Mouse (Mus musculus) forebrain, embryonic 11.5 days (tissue): Measurements from ENCODE around the gene Lasp1. TPM values are rescaled to one million over a fixed set of nuclear protein-coding genes. Genes with fewer than 3 reads are reported as not detected.
A peak's percentile ranks its signal among the peaks of the same experiment; 100 is the strongest.

Experiments
- ATAC-seq: fragments of 200-750 bp; cut with Nextera tagmentation; replicated peaks from 2 replicates; pipeline ENCODE4 v1.8.0; 2017; ENCODE audit warnings: moderate TSS enrichment; ENCODE audit not compliant: low FRiP score
- DNase-seq: peaks from one replicate; pipeline ENCODE4 v3.0.0-alpha.2; 2017; ENCODE audit warnings: low spot score
- H3K27ac ChIP-seq: fragments of 300-500 bp; sonication (generic); 2 replicates; pipeline ENCODE4 v1.5.1; 2014; ENCODE audit warnings: low read depth, low read length
- H3K27me3 ChIP-seq: fragments of 300-500 bp; sonication (generic); 2 replicates; pipeline ENCODE4 v1.6.1; 2014; ENCODE audit warnings: mild to moderate bottlenecking, low read length, mixed read lengths; ENCODE audit not compliant: control insufficient read depth, insufficient read depth
- H3K36me3 ChIP-seq: fragments of 300-500 bp; sonication (generic); 2 replicates; pipeline ENCODE4 v1.6.1; 2014; ENCODE audit warnings: mild to moderate bottlenecking, low read length, moderate library complexity, mixed read lengths; ENCODE audit not compliant: control insufficient read depth, insufficient read depth
- H3K4me1 ChIP-seq: fragments of 300-500 bp; sonication (generic); replicated peaks from 2 replicates; pipeline ENCODE4 v1.6.1; 2014; ENCODE audit warnings: low read length, mixed read lengths; ENCODE audit not compliant: control insufficient read depth, insufficient read depth
- H3K4me2 ChIP-seq: fragments of 300-500 bp; sonication (generic); 2 replicates; pipeline ENCODE4 v1.6.1; 2014; ENCODE audit warnings: low read depth, mild to moderate bottlenecking, low read length, moderate library complexity, mixed read lengths; ENCODE audit not compliant: severe bottlenecking
- H3K4me3 ChIP-seq: fragments of 300-500 bp; sonication (generic); 2 replicates; pipeline ENCODE4 v1.5.1; 2014; ENCODE audit warnings: low read depth, low read length
- H3K9ac ChIP-seq: fragments of 300-500 bp; sonication (generic); 2 replicates; pipeline ENCODE4 v1.6.1; 2014; ENCODE audit warnings: low read length
- H3K9me3 ChIP-seq: fragments of 300-500 bp; sonication (generic); 2 replicates; pipeline ENCODE4 v1.6.1; 2016; ENCODE audit warnings: low read length, mixed read lengths; ENCODE audit not compliant: control insufficient read depth
- WGBS: fragments of 180-500 bp; shearing (Covaris S2); extraction: QIAGEN DNeasy Blood & Tissue Kit; methylation state at CpG from one replicate; pipeline ENCODE4 v1.1.7; 2014; 5-methylcytosine and 5-hydroxymethylcytosine counted together
- polyA plus RNA-seq: library from polyadenylated mRNA; unstranded; fragments of >200 nt; fragmentation: Nextera tagmentation; extraction: Ambion mirVana; gene quantifications from 2 replicates; pipeline ENCODE4 v1.2.1, GENCODE M21; 2014

The Lasp1 gene
- polyA plus RNA-seq, 1 experiment from 2014 or later: 77.6 TPM

DNA sequence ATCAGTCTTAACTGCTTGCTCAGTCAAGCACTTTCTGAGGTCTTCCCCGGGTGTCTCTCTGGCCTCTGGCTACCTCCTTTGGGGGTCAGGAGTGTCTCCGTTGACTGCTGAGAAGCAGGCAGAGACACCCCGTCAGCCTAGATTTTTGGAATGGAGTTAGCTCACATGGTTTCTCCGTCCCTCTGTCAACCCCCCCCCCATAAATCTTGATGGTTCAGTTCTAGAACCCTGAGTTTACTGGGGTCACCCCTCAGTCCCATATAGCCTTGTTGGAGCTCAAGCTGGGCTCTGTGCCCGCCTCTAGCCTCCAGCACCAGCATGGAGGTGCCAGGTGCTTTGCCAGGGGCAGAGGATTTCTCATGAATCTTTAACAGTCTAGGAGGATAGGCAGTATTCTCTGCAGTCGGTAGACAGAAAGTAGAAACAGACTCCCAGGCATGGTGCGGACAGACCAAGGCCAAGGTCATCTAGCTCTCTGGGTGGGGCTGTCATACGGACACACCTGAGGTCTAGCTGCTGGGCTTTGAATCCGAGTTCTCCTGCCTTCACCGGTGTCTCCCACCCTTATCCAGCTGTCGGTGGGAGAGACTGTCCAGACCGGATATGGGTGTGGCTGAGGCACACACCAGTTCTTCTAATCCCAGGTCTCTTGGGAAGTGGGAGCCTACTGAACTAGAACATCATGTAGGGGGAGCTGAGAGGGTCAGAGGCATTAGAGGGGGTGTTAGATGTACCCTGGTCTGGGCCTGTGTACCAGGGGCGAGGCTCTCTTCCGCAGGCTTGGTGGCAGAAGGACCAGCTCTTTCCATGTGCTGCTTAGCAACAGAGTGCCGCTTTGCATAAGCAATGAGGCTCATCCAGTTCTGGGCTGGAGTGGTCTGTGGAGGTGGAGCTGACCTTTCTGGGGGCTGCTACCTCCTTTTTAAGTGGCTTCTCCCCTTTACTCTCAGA, 7.1 kb downstream of the Lasp1 start:
- Histone ChIP-seq H3K4me3 (no peak overlapping the region), H3K4me2 (peak overlapping the region; percentile 24; the same call in 1 of the 2 replicates), H3K36me3 (no peaks in the 10 kb centered on the region), H3K27ac (peak overlapping the region; percentile 62), H3K27me3 (no peaks in the 10 kb centered on the region), H3K9me3 (no peaks in the 10 kb centered on the region), H3K4me1 (peaks cover 44% of the 10 kb centered on the region), H3K9ac (no peak overlapping the region; the same call in 1 of the 2 replicates)
- DNase-seq (no peak), ATAC-seq (0 out of 2 replicates have a peak, but pooled peaks have one; percentile 42)
- 55% methylated on average over 15 of the region's 15 CpGs for WGBS

DNA sequence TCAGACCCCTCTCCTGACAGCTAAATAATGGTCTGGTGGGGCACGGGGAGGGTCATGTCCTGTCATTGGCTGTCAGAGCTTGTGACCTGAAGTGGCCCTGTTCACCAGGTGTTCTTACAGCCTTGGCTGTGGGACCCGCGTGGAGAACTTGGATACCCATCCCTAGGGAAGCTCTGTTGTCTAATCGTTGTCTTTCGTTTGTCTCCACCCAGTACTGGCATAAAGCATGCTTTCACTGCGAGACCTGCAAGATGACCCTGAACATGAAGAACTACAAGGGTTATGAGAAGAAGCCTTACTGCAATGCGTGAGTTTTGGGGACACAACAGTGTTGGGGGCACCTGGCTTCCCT, 7.8 kb downstream of the Lasp1 start:
- no peaks in the 10 kb centered on the region for H3K9me3 ChIP-seq
- H3K9ac ChIP-seq: no peak overlapping the region
- DNase-seq (no peak), ATAC-seq (no peak)
- no peak overlapping the region for H3K27ac ChIP-seq
- H3K4me1 ChIP-seq: peaks cover 46% of the 10 kb centered on the region
- no peaks in the 10 kb centered on the region for H3K27me3 ChIP-seq
- no peak overlapping the region for H3K4me3 ChIP-seq
- H3K36me3 ChIP-seq: no peaks in the 10 kb centered on the region
- H3K4me2 ChIP-seq: no peak overlapping the region
- 77% methylated on average over 7 of the region's 7 CpGs for WGBS

DNA sequence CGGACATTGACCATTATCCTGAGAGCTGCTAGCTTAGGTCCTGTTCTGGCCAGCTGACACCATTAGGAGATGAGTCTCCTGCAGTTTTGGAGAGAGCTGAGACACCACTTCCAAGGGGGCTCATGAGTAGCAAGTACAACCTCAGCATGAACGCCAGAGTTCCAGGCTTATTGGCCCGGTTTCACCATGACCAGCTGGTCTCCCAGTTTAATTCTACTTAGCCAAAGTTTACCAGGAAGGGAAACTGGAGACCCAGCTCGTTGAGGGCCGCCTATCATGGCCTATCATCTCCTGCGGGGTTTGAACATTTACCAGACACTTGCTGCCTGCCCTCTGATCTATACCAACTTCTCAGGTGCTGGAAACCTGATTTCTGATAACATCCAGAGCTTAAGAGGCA, 8.8 kb downstream of the Lasp1 start:
- WGBS: 41% methylated on average over 6 of the region's 6 CpGs
- Histone ChIP-seq H3K27ac (peak overlapping the region; percentile 42; the same call in 1 of the 2 replicates), H3K4me1 (peaks cover 52% of the 10 kb centered on the region), H3K4me2 (no peak overlapping the region), H3K4me3 (no peak overlapping the region), H3K9ac (no peak overlapping the region), H3K9me3 (no peaks in the 10 kb centered on the region), H3K27me3 (no peaks in the 10 kb centered on the region), H3K36me3 (no peaks in the 10 kb centered on the region)
- no peak for ATAC-seq
- DNase-seq: no peak

DNA sequence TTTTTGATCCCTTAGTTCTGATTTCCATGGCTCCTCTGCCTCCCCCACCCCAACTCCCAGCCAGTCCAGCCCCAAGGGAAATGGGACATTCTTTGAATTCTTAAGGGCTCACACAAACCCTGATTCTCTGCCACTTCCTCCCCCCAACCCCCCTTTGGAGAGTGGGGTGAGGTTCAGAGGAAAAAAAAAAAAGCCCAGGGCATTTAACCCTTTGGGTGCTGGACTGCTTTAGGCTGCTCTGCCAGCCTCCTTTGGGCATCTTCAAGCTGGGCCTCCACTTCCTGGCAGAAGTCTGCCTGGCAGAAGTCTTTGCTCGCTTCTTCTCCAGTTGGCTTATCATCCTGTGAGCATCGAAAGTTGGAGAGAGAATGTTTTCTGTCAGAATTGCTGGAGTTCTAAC, 9.3 kb downstream of the Lasp1 start:
- no peaks in the 10 kb centered on the region for H3K27me3 ChIP-seq
- ATAC-seq: no peak
- WGBS: 64% methylated on average over 2 of the region's 2 CpGs
- H3K9ac ChIP-seq: no peak overlapping the region
- H3K4me1 ChIP-seq: peaks cover 56% of the 10 kb centered on the region
- H3K9me3 ChIP-seq: no peaks in the 10 kb centered on the region
- no peak overlapping the region for H3K4me2 ChIP-seq
- DNase-seq: no peak
- no peak overlapping the region; the same call in 1 of the 2 replicates for H3K27ac ChIP-seq
- H3K4me3 ChIP-seq: no peak overlapping the region
- no peaks in the 10 kb centered on the region for H3K36me3 ChIP-seq

DNA sequence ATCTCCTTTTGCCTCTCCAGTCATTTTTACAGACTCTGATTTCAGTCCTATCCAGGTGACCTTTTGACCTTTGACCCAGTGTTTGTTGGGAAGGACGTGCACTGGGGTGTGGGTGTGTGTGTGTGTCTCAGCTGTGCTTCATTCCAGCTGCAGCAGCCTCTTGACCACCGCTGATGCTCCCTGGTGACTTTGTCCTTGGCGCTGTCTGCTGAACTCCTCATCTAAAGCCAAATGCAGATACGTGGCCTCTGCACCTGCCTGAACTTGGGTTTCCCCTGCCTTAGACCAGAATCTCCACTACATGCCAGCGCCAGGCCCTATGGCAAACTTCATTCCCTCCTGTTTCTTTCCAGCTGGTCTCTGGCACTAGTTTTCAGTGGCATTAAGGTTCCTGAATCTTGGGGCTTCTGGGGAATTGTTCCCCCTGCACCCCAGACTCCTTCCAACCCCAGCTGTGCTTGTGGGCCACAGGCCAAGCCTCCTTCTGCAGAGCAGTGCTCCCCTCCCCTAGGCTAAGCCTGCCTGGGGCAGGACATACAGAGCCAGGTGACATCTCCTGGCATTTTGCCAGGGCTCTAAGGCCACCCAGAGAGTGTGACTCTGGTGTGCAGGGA, 9.9 kb downstream of the Lasp1 start:
- Histone ChIP-seq H3K27me3 (no peaks in the 10 kb centered on the region), H3K27ac (no peak overlapping the region), H3K4me1 (peaks cover 61% of the 10 kb centered on the region), H3K36me3 (no peaks in the 10 kb centered on the region), H3K4me3 (no peak overlapping the region), H3K9me3 (no peaks in the 10 kb centered on the region), H3K9ac (no peak overlapping the region), H3K4me2 (no peak overlapping the region)
- DNase-seq: no peak
- 53% methylated on average over 5 of the region's 5 CpGs for WGBS
- no peak for ATAC-seq

DNA sequence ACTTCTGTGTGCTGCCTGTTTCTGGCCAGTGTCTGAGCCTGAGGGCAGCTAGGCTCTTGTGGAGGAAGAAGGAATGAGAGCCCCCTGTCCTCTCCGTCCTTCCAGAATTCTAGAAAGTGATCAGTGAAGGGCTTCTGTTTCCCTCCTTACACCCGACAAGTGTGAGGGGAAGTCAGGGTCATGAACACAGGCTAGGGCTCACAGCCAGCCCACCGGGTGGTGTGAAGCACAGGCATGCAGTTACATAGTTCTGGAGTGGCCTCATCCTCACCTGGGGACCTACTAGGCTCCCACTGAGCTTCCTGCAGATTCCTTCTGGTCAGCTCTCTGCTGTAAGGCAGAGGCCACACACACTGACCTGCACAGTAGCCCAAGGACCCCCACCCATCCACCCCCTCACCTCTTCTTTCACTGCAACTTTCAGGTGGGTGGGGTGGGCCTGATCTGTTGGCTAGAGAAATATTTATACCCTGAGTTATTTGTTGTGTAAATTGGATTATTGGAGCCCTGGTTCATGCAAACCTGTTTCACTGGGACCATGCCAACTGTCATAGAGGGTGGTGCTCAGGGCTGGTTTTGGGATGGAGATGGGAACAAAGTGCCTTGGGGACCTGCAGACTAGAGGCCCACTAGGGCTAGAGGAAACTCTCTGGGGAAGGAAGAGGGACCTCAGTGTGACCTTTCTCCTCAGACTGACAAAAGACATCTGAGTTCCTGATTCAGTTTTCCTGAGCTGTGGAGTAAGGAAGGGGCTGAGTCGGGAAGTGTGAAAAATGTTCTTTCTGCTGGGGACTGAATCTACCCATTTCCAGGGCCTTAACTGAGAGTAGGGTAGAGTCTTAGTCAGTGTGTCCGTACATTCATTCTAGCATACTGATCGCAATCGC, 10.7 kb downstream of the Lasp1 start:
- Histone ChIP-seq H3K27ac (no peak overlapping the region; the same call in 1 of the 2 replicates), H3K4me2 (no peak overlapping the region), H3K36me3 (no peaks in the 10 kb centered on the region), H3K4me3 (no peak overlapping the region), H3K27me3 (no peaks in the 10 kb centered on the region), H3K9ac (no peak overlapping the region), H3K4me1 (peaks cover 63% of the 10 kb centered on the region), H3K9me3 (no peaks in the 10 kb centered on the region)
- no peak for DNase-seq
- ATAC-seq: no peak
- 73% methylated on average over 7 of the region's 7 CpGs for WGBS

DNA sequence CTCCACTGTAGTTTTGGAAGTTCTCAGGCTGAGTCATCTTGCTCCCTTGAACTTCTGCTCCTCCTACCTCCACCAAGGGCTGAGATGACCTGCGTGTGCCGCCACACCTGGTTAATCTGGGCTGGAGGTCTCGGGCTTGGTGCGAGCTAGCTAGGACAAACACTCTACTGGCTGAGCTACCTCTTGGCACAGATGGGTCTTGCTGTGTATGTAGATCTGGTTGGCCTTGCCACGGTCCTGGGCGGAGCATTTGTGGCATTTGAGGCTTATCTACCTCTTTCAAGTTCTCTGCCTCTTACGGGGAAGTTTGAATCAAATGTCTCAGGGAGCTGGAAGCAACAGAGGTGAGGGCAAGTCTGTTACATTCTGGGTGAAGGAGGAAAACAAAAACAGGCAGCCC, 11.6 kb downstream of the Lasp1 start:
- Histone ChIP-seq H3K4me2 (no peak overlapping the region), H3K4me1 (peaks cover 60% of the 10 kb centered on the region), H3K4me3 (no peak overlapping the region), H3K36me3 (no peaks in the 10 kb centered on the region), H3K27ac (no peak overlapping the region), H3K27me3 (no peaks in the 10 kb centered on the region), H3K9ac (no peak overlapping the region), H3K9me3 (no peaks in the 10 kb centered on the region)
- no peak for ATAC-seq
- DNase-seq: no peak
- 80% methylated on average over 7 of the region's 7 CpGs for WGBS

DNA sequence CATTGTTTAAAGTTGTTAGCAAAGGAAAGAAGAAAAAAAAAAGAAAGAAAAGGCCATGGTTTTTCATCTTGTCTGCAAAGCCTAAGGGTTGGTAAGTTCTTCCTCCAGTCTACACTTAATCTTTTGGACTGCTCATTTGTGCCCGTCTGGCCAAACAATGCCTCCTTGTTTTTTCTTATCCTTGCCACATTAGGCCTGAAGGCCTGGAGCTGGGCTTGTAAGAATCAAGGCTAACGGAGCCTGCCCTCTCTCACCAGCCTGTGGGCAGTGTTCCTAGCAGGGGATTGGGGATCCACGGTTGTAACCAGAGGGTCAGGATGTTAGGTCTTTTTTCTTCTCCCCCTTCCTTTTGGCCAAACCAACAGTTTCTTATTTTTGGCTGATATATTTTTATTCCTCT, 12.2 kb downstream of the Lasp1 start:
- peaks cover 57% of the 10 kb centered on the region for H3K4me1 ChIP-seq
- H3K9me3 ChIP-seq: no peaks in the 10 kb centered on the region
- DNase-seq (no peak), ATAC-seq (no peak)
- no peak overlapping the region for H3K4me2 ChIP-seq
- H3K36me3 ChIP-seq: no peaks in the 10 kb centered on the region
- no peaks in the 10 kb centered on the region for H3K27me3 ChIP-seq
- no peak overlapping the region for H3K9ac ChIP-seq
- 11% methylated on average over 3 of the region's 3 CpGs for WGBS
- no peak overlapping the region for H3K27ac ChIP-seq
- H3K4me3 ChIP-seq: no peak overlapping the region
